ENCODE assay signal across 9 mouse cellular contexts in genomic region chr6:55539196-55539595, GRCm38 (mm10).
DNase-seq lines count a peak whose midpoint lies in the region; ATAC-seq lines count a peak whose summit lies in the region.
"Had no signal": no experiment of that assay in that cellular context is flagged by ENCODE, and none has a peak within 500 bp of the region (broad histone marks: within the 10 kb centered on the region; RNA-seq: fewer than 3 reads in every experiment).

No protein-coding gene starts in this region.

- intact Hi-C loops in left cerebral cortex, postnatal 14 days (cut with DNase I), result loop anchor here (5.0 kb wide), 1 partner anchor 273 kb away; no protein-coding TSS in a partner anchor

- H3K4me2 ChIP-seq in hindbrain, embryonic 15.5 days, result peak overlapping the region; percentile 39
- H3K4me2 ChIP-seq: lung, embryonic 15.5 days had no signal

- no peaks in the 10 kb centered on the region for H3K9me3 ChIP-seq in hindbrain, embryonic 15.5 days
- H3K9me3 ChIP-seq: lung, embryonic 15.5 days had no signal

- 16% methylated on average over 10 of the region's 10 CpGs for WGBS in hindbrain, embryonic 15.5 days
- 90% methylated on average over 10 of the region's 10 CpGs for WGBS in macrophage (ENCODE audit: missing documents)

- 0 out of 2 replicates have a peak, but pooled peaks cover 5% of the 10 kb centered on the region for H3K27me3 ChIP-seq in hindbrain, embryonic 15.5 days
- H3K27me3 ChIP-seq: lung, embryonic 15.5 days had no signal

- no peaks in the 10 kb centered on the region for H3K79me2 ChIP-seq in macrophage (ENCODE audit: inconsistent target)

- no peak overlapping the region for H3K27ac ChIP-seq in hindbrain, embryonic 15.5 days (replicated peaks)
- peak overlapping the region; percentile 84 for H3K27ac ChIP-seq in macrophage
- H3K27ac ChIP-seq: lung, embryonic 15.5 days had no signal

- DNase-seq in left cerebral cortex, postnatal 14 days (ENCODE audit: low spot score in 2 of 2), result peak; percentile 44 to 47
- no peak for DNase-seq in left cerebral cortex, adult 18-20 months (ENCODE audit: low spot score in 2 of 2)
- DNase-seq in right cerebral cortex, postnatal 25 days, result peak; percentile 37
- no peak for DNase-seq in kidney, adult 8-10 months
- no peak for DNase-seq in gastrocnemius, adult 8-10 months (ENCODE audit: low spot score in 2 of 2)
- DNase-seq: heart, postnatal 36 days had no signal

- no peak overlapping the region for H3K4me3 ChIP-seq in hindbrain, embryonic 15.5 days
- no peak overlapping the region for H3K4me3 ChIP-seq in macrophage (ENCODE audit: inconsistent target)
- H3K4me3 ChIP-seq: lung, embryonic 15.5 days had no signal

- H3K9ac ChIP-seq in hindbrain, embryonic 15.5 days, result no peak overlapping the region
- H3K9ac ChIP-seq: lung, embryonic 15.5 days had no signal

- peaks cover 11% of the 10 kb centered on the region for H3K4me1 ChIP-seq in hindbrain, embryonic 15.5 days (replicated peaks)
- H3K4me1 ChIP-seq: lung, embryonic 15.5 days had no signal

- H3K36me3 ChIP-seq in hindbrain, embryonic 15.5 days, result no peaks in the 10 kb centered on the region
- no peaks in the 10 kb centered on the region for H3K36me3 ChIP-seq in macrophage (ENCODE audit: inconsistent target)
- H3K36me3 ChIP-seq: lung, embryonic 15.5 days had no signal

- peak; percentile 83; the same call in 1 of the 2 replicates for ATAC-seq in hindbrain, embryonic 15.5 days (ENCODE audit: low FRiP score, low read depth)

Comparison
In these comparisons a context has a peak if more than half of its experiments do, and no peak if none do; other contexts are left out.
1. DNase-seq: peak in left cerebral cortex, postnatal 14 days (2 of 2) and right cerebral cortex, postnatal 25 days (single experiment); none in left cerebral cortex, adult 18-20 months (0 of 2), kidney, adult 8-10 months (0 of 2) and gastrocnemius, adult 8-10 months (0 of 2).